Mouse (Mus musculus) spleen, adult 12 weeks (tissue): ENCODE results near the gene Fcrla.
A peak's percentile ranks its signal among the peaks of the same experiment; 100 is the strongest.

Experiments
- DNase-seq: peaks from one replicate; pipeline ENCODE4 v3.0.0; 2022; ENCODE audit warnings: low spot score

Fcrla gene

GRCm38 (mm10) chr1:170884978-170885561 lies 42.3 kb downstream of the Fcrla start, which contains the start of the genes Gm26620 and Dusp12:
Gene Gm26620, plus strand, starts transcription at chr1:170885065.
Gene Dusp12, minus strand, starts transcription at chr1:170885540.
- peak; percentile 65 for DNase-seq

- no peak for DNase-seq
Measured at GRCm38 (mm10) chr1:170884390-170884789, 43.0 kb downstream of the Fcrla start.

- no peak for DNase-seq
Measured at GRCm38 (mm10) chr1:170882915-170883485, 44.4 kb downstream of the Fcrla start.

- DNase-seq = no peak
Measured at GRCm38 (mm10) chr1:170876906-170877305, 50.5 kb downstream of the Fcrla start.

GRCm38 (mm10) chr1:170875676-170876075 lies 51.7 kb downstream of the Fcrla start:
- no peak for DNase-seq

- DNase-seq = no peak
Measured at GRCm38 (mm10) chr1:170871961-170872360, 55.4 kb downstream of the Fcrla start.

- no peak for DNase-seq
Measured at GRCm38 (mm10) chr1:170871402-170871801, 56.0 kb downstream of the Fcrla start.

- DNase-seq = no peak
Measured at GRCm38 (mm10) chr1:170868905-170869283, 58.5 kb downstream of the Fcrla start.

- peak; percentile 46 for DNase-seq
Measured at GRCm38 (mm10) chr1:170868107-170868904, 59.1 kb downstream of the Fcrla start.

GRCm38 (mm10) chr1:170867691-170868105 lies 59.7 kb downstream of the Fcrla start, which contains the start of gene Atf6:
Gene Atf6, minus strand, starts transcription at chr1:170867771.
- DNase-seq = peak; percentile 89
